Mouse (Mus musculus): ENCODE results near the gene Gm5565. TPM values are rescaled to one million over a fixed set of nuclear protein-coding genes. Genes with fewer than 3 reads are reported as not detected.
"Not testable (repeated sequence)": the region's sequence is repeated elsewhere in the genome, so short reads cannot be mapped to it uniquely, and the experiment has no call there.

Gm5565 gene
- polyA plus RNA-seq, 2 experiments: not detected

DNA sequence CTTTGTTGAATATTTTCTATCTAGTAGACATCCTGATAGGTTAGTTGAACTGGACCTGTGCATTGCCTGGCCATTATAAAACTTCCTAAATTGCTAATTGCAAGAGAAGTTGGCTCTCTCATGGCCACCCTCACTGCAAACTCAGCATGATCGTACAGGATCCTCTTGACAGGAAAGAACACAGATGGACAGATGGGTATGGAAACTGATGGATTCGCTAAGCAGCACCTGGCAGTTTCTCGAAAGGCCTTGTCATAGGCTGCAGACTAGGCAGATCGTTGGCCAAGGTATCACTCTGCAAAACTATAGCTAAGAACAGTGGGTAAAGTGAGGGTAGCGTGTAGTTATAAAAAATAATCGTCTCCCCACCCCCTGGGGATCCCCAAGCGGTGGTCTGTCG lies 33.0 kb upstream of the Gm5565 start:
- no peak for TF ChIP-seq POLR2A (IDR thresholded peaks at IDR 0.05; ENCODE audit: borderline replicate concordance, extremely low read depth, insufficient read depth, insufficient read length)
- H3K4me1 ChIP-seq (ENCODE audit: control insufficient read depth, insufficient read depth, low read length): no peaks in the 10 kb centered on the region
- 72% methylated on average over 8 of the region's 8 CpGs for WGBS

GRCm38 (mm10) chr5:146190501-146191269 lies 30.3 kb upstream of the Gm5565 start:
- Histone ChIP-seq H3K9me3 (ENCODE audit: control insufficient read depth, low read length) (no peaks in the 10 kb centered on the region), H3K4me3 (replicated peaks; ENCODE audit: low read length) (no peak overlapping the region), H3K9ac (ENCODE audit: low read depth, low read length, severe bottlenecking) (no peak overlapping the region), H3K27ac (replicated peaks; ENCODE audit: low read depth, low read length) (no peak overlapping the region), H3K4me1 (ENCODE audit: control insufficient read depth, insufficient read depth, low read length) (no peaks in the 10 kb centered on the region), H3K36me3 (ENCODE audit: control insufficient read depth, insufficient read depth, low read length) (no peaks in the 10 kb centered on the region), H3K27me3 (ENCODE audit: control insufficient read depth, insufficient read depth, low read length) (no peaks in the 10 kb centered on the region), H3K4me2 (replicated peaks; ENCODE audit: low read depth, low read length, severe bottlenecking) (no peak overlapping the region)
- no peak for TF ChIP-seq POLR2A (IDR thresholded peaks at IDR 0.05; ENCODE audit: borderline replicate concordance, extremely low read depth, insufficient read depth, insufficient read length)
- DNase-seq (ENCODE audit: low spot score) (no peak), ATAC-seq (ENCODE audit: low FRiP score, low read depth) (no peak)
- WGBS: 46% methylated on average over 3 of the region's 3 CpGs

More for the DNA sequence above, 33.0 kb upstream of the Gm5565 start:
- Histone ChIP-seq H3K4me3 (replicated peaks; ENCODE audit: low read length) (no peak overlapping the region), H3K4me2 (replicated peaks; ENCODE audit: low read depth, low read length, severe bottlenecking) (no peak overlapping the region), H3K27ac (replicated peaks; ENCODE audit: low read depth, low read length) (no peak overlapping the region), H3K9ac (ENCODE audit: low read depth, low read length, severe bottlenecking) (no peak overlapping the region), H3K36me3 (ENCODE audit: control insufficient read depth, insufficient read depth, low read length) (no peaks in the 10 kb centered on the region), H3K27me3 (ENCODE audit: control insufficient read depth, insufficient read depth, low read length) (no peaks in the 10 kb centered on the region), H3K9me3 (ENCODE audit: control insufficient read depth, low read length) (no peaks in the 10 kb centered on the region)
- ATAC-seq (ENCODE audit: low FRiP score, low read depth): no peak
- DNase-seq (ENCODE audit: low spot score): no peak

DNA sequence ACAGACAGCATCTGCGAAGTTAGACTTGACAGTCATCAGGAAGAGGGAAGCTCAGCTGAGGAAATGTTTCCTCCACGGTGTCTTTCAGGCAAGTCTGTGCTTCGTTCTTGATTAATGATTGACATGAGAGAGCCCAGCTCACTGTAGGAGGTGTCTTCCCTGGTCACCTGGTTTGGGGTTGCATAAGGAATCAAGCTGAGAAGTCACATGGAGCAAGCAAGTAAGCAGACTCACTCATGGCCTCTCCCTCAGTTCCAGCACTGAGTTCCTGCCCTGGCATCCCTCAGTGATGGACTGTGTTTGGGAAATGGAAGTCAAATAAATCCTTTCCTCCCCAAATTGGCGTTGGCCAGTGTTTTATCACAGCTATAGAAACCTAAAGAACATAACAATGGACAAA lies 29.8 kb upstream of the Gm5565 start:
- no peak for ATAC-seq (ENCODE audit: low FRiP score, low read depth)
- 65% methylated on average over 4 of the region's 4 CpGs for WGBS

GRCm38 (mm10) chr5:146188712-146189111 lies 28.4 kb upstream of the Gm5565 start:
- TF ChIP-seq POLR2A (IDR thresholded peaks at IDR 0.05; ENCODE audit: borderline replicate concordance, extremely low read depth, insufficient read depth, insufficient read length): no peak
- 89% methylated on average over 7 of the region's 7 CpGs for WGBS

More for the DNA sequence above, 29.8 kb upstream of the Gm5565 start:
- H3K36me3 ChIP-seq (ENCODE audit: control insufficient read depth, insufficient read depth, low read length): no peaks in the 10 kb centered on the region
- no peak overlapping the region for H3K4me3 ChIP-seq (replicated peaks; ENCODE audit: low read length)
- no peaks in the 10 kb centered on the region for H3K4me1 ChIP-seq (ENCODE audit: control insufficient read depth, insufficient read depth, low read length)
- H3K9me3 ChIP-seq (ENCODE audit: control insufficient read depth, low read length): no peaks in the 10 kb centered on the region
- TF ChIP-seq POLR2A (IDR thresholded peaks at IDR 0.05; ENCODE audit: borderline replicate concordance, extremely low read depth, insufficient read depth, insufficient read length): no peak
- H3K9ac ChIP-seq (ENCODE audit: low read depth, low read length, severe bottlenecking): no peak overlapping the region
- H3K27ac ChIP-seq (replicated peaks; ENCODE audit: low read depth, low read length): no peak overlapping the region
- H3K4me2 ChIP-seq (replicated peaks; ENCODE audit: low read depth, low read length, severe bottlenecking): no peak overlapping the region
- no peaks in the 10 kb centered on the region for H3K27me3 ChIP-seq (ENCODE audit: control insufficient read depth, insufficient read depth, low read length)
- no peak for DNase-seq (ENCODE audit: low spot score)

GRCm38 (mm10) chr5:146188144-146188543 lies 27.8 kb upstream of the Gm5565 start:
- 84% methylated on average over 1 of the region's 1 CpGs for WGBS
- no peak for TF ChIP-seq POLR2A (IDR thresholded peaks at IDR 0.05; ENCODE audit: borderline replicate concordance, extremely low read depth, insufficient read depth, insufficient read length)
- H3K9ac ChIP-seq (ENCODE audit: low read depth, low read length, severe bottlenecking): no peak overlapping the region
- H3K27me3 ChIP-seq (ENCODE audit: control insufficient read depth, insufficient read depth, low read length): no peaks in the 10 kb centered on the region
- no peak overlapping the region for H3K4me3 ChIP-seq (replicated peaks; ENCODE audit: low read length)
- H3K4me2 ChIP-seq (replicated peaks; ENCODE audit: low read depth, low read length, severe bottlenecking): no peak overlapping the region
- H3K4me1 ChIP-seq (ENCODE audit: control insufficient read depth, insufficient read depth, low read length): no peaks in the 10 kb centered on the region
- no peak overlapping the region for H3K27ac ChIP-seq (replicated peaks; ENCODE audit: low read depth, low read length)
- H3K9me3 ChIP-seq (ENCODE audit: control insufficient read depth, low read length): no peaks in the 10 kb centered on the region
- H3K36me3 ChIP-seq (ENCODE audit: control insufficient read depth, insufficient read depth, low read length): no peaks in the 10 kb centered on the region
- ATAC-seq (ENCODE audit: low FRiP score, low read depth) (no peak), DNase-seq (ENCODE audit: low spot score) (no peak)

More at GRCm38 (mm10) chr5:146188712-146189111, 28.4 kb upstream of the Gm5565 start:
- no peak overlapping the region for H3K9ac ChIP-seq (ENCODE audit: low read depth, low read length, severe bottlenecking)
- H3K4me3 ChIP-seq (replicated peaks; ENCODE audit: low read length): no peak overlapping the region
- no peak overlapping the region for H3K27ac ChIP-seq (replicated peaks; ENCODE audit: low read depth, low read length)
- H3K4me2 ChIP-seq (replicated peaks; ENCODE audit: low read depth, low read length, severe bottlenecking): no peak overlapping the region
- no peaks in the 10 kb centered on the region for H3K9me3 ChIP-seq (ENCODE audit: control insufficient read depth, low read length)
- no peak for DNase-seq (ENCODE audit: low spot score)
- H3K4me1 ChIP-seq (ENCODE audit: control insufficient read depth, insufficient read depth, low read length): no peaks in the 10 kb centered on the region
- H3K27me3 ChIP-seq (ENCODE audit: control insufficient read depth, insufficient read depth, low read length): no peaks in the 10 kb centered on the region
- no peak for ATAC-seq (ENCODE audit: low FRiP score, low read depth)
- H3K36me3 ChIP-seq (ENCODE audit: control insufficient read depth, insufficient read depth, low read length): no peaks in the 10 kb centered on the region

DNA sequence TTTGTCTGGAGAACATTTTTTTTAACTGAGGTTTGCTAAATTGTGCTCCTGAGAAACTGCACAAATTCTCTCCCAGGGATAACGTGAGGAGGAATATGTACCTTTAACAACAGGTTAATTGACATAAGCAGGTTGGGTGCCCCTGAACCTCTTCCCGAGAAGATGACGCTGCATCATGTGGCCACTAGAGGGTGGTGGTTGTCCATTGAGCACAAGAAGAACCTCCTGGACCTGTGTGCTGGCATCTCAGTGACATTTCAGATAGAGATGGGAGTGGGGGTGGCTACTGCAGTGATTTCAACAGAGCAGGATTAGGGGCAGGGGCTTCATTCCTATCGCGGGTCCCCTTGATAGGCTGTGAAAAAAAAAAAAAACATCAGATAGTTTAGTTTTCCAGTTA lies 27.1 kb upstream of the Gm5565 start:
- DNase-seq (ENCODE audit: low spot score): peak; percentile 5
- not testable (repeated sequence) for H3K9me3 ChIP-seq (ENCODE audit: control insufficient read depth, low read length); H3K27me3 ChIP-seq (ENCODE audit: control insufficient read depth, insufficient read depth, low read length); H3K27ac ChIP-seq (replicated peaks; ENCODE audit: low read depth, low read length); H3K36me3 ChIP-seq (ENCODE audit: control insufficient read depth, insufficient read depth, low read length); H3K4me3 ChIP-seq (replicated peaks; ENCODE audit: low read length); ATAC-seq (ENCODE audit: low FRiP score, low read depth); H3K4me1 ChIP-seq (ENCODE audit: control insufficient read depth, insufficient read depth, low read length); H3K4me2 ChIP-seq (replicated peaks; ENCODE audit: low read depth, low read length, severe bottlenecking); H3K9ac ChIP-seq (ENCODE audit: low read depth, low read length, severe bottlenecking)
- 36% methylated on average over 5 of the region's 5 CpGs for WGBS

- not testable (repeated sequence) for H3K4me1 ChIP-seq (ENCODE audit: control insufficient read depth, insufficient read depth, low read length); H3K27ac ChIP-seq (replicated peaks; ENCODE audit: low read depth, low read length); H3K27me3 ChIP-seq (ENCODE audit: control insufficient read depth, insufficient read depth, low read length); DNase-seq (ENCODE audit: low spot score); H3K4me2 ChIP-seq (replicated peaks; ENCODE audit: low read depth, low read length, severe bottlenecking); ATAC-seq (ENCODE audit: low FRiP score, low read depth); H3K9ac ChIP-seq (ENCODE audit: low read depth, low read length, severe bottlenecking); H3K9me3 ChIP-seq (ENCODE audit: control insufficient read depth, low read length); H3K4me3 ChIP-seq (replicated peaks; ENCODE audit: low read length); H3K36me3 ChIP-seq (ENCODE audit: control insufficient read depth, insufficient read depth, low read length)
- 86% methylated on average over 4 of the region's 4 CpGs for WGBS
Measured at GRCm38 (mm10) chr5:146185204-146185603, 24.9 kb upstream of the Gm5565 start, which contains the start of gene 1700001J03Rik. TSS of gene 1700001J03Rik (minus strand) at chr5:146185304.

- DNase-seq (ENCODE audit: low spot score); H3K36me3 ChIP-seq (ENCODE audit: control insufficient read depth, insufficient read depth, low read length); H3K4me2 ChIP-seq (replicated peaks; ENCODE audit: low read depth, low read length, severe bottlenecking); H3K4me1 ChIP-seq (ENCODE audit: control insufficient read depth, insufficient read depth, low read length); H3K9ac ChIP-seq (ENCODE audit: low read depth, low read length, severe bottlenecking); H3K27me3 ChIP-seq (ENCODE audit: control insufficient read depth, insufficient read depth, low read length); ATAC-seq (ENCODE audit: low FRiP score, low read depth); H3K9me3 ChIP-seq (ENCODE audit: control insufficient read depth, low read length); H3K4me3 ChIP-seq (replicated peaks; ENCODE audit: low read length); H3K27ac ChIP-seq (replicated peaks; ENCODE audit: low read depth, low read length): not testable (repeated sequence)
- WGBS: 62% methylated on average over 4 of the region's 4 CpGs
Measured at GRCm38 (mm10) chr5:146172744-146173143, 12.4 kb upstream of the Gm5565 start.
